Mouse (Mus musculus) cerebellum, postnatal 25 days (tissue): Measurements from ENCODE around the gene Klf11.
"Not testable (repeated sequence)": the region's sequence is repeated elsewhere in the genome, so short reads cannot be mapped to it uniquely, and the experiment has no call there.

Experiments used
- DNase-seq, 2 experiments: peaks; one replicate each; pipeline ENCODE4 v3.0.0; 2021; ENCODE audit warnings: mixed read lengths in 2 of 2

Klf11 gene

GRCm38 (mm10) chr12:24654065-24654862, 3.2 kb downstream of the Klf11 start:
- no peak for DNase-seq

- DNase-seq = no peak
Measured at GRCm38 (mm10) chr12:24656436-24656835, 5.4 kb downstream of the Klf11 start.

GRCm38 (mm10) chr12:24658998-24659397, 7.9 kb downstream of the Klf11 start:
- DNase-seq = no peak

DNA sequence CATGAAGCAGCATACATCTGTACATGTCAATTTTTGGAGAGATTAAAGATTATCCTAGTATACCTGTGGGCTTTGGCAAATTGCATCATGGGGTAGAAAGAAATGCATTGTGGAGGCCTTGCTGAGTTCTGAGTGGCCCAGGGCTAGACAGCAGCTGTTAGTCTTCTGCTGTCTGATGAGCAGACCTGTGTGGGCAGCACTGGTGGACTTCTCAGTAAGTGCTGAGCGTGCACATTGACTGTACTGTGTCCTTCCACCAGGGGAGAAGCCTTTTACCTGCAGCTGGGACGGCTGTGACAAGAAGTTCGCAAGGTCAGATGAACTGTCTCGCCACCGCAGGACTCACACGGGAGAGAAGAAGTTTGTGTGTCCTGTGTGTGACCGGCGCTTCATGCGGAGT, 8.8 kb downstream of the Klf11 start:
- no peak for DNase-seq

GRCm38 (mm10) chr12:24661100-24661499, 10.0 kb downstream of the Klf11 start:
- no peak for DNase-seq

GRCm38 (mm10) chr12:24662131-24662530, 11.1 kb downstream of the Klf11 start:
- DNase-seq = no peak

- DNase-seq = peak in 1 of 2 experiments; percentile 10
Measured at GRCm38 (mm10) chr12:24680096-24680491, 29.0 kb downstream of the Klf11 start.

DNA sequence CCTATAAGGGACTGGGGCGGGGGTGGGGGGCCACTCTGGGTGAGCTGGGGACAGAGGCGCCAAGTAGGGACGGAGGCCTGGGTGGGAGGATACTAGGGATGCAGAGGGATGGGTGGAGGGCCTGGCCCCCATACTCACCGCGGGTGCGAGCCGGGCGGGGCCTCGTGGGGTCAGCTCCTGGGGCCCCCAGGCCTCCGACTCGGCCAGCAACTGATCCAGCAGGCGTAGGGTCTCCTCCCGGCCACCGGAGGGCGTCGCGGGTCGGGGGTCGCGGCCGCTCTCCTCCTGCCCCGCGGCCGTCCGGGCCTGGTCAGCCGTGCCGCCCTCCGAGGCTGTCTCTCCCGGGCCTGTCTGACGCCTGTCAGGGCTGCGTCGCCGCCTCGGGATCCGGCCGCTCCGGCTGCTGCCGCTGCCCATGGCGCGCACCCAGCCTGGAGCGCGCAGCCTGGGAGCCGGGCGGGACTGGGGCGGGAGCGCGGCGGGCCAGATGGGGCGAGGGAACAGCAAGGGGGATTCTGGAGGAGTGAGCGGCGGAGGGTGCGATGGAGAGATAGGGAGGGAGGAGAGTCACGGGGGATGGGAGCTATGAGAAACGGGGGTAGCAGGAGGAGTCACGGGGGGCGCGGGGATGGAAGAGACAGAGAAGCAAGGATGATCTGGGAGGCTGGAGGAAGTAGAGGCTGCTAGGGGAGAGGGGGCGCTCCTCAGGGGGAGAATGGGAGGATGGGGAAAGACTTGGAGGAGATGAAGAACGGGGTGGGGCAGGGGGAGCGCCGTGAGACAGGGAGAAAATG, 29.6 kb downstream of the Klf11 start:
- peak; percentile 18 to 53 for DNase-seq

GRCm38 (mm10) chr12:24681286-24682023, 30.4 kb downstream of the Klf11 start, which contains the start of gene Cys1:
Gene Cys1 (minus strand): TSS chr12:24681813.
- no peak for DNase-seq

- DNase-seq = no peak
Measured at GRCm38 (mm10) chr12:24682563-24682962, 31.5 kb downstream of the Klf11 start.

DNA sequence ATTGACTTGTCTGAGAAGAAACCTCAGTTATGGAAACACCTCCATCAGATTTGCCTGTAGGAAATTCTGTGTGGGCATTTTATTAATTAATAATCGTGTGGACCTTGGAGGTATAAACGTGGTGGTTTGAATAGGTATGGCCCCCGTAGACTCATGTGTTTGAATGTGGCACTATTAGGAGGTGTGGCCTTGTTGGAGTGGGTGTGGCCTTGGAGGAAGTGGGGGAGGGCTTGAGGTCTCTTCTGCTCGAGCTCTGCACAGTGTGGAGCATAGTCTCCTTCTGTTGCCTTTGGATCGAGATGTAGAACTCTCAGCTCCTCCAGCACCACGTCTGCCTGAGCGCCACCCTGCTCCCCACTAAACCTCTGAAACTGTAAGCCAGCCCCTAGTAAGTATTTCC, 32.4 kb downstream of the Klf11 start:
- DNase-seq = no peak

- DNase-seq = no peak
Measured at GRCm38 (mm10) chr12:24686038-24686695, 35.1 kb downstream of the Klf11 start.

- no peak for DNase-seq
Measured at GRCm38 (mm10) chr12:24686696-24687346, 35.7 kb downstream of the Klf11 start.

DNA sequence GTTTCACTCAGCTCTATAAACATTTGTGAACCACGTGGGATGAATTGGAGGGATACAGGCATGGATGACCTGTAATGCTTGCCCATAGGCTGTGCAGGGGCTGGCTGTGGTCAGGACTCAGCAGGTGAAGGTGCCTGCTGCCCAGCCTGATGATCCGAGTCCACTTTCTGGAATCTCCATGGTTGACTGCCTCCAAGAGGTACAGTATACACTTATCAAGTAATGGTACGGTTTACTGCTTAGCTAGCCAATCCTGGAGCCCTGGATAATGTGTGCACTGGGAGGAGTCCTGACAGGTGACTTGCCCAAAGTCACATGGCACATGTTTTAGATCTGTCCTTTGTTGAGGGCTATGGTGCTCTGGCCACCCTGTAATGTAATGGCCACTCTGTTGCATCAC, 39.3 kb downstream of the Klf11 start:
- no peak for DNase-seq

DNA sequence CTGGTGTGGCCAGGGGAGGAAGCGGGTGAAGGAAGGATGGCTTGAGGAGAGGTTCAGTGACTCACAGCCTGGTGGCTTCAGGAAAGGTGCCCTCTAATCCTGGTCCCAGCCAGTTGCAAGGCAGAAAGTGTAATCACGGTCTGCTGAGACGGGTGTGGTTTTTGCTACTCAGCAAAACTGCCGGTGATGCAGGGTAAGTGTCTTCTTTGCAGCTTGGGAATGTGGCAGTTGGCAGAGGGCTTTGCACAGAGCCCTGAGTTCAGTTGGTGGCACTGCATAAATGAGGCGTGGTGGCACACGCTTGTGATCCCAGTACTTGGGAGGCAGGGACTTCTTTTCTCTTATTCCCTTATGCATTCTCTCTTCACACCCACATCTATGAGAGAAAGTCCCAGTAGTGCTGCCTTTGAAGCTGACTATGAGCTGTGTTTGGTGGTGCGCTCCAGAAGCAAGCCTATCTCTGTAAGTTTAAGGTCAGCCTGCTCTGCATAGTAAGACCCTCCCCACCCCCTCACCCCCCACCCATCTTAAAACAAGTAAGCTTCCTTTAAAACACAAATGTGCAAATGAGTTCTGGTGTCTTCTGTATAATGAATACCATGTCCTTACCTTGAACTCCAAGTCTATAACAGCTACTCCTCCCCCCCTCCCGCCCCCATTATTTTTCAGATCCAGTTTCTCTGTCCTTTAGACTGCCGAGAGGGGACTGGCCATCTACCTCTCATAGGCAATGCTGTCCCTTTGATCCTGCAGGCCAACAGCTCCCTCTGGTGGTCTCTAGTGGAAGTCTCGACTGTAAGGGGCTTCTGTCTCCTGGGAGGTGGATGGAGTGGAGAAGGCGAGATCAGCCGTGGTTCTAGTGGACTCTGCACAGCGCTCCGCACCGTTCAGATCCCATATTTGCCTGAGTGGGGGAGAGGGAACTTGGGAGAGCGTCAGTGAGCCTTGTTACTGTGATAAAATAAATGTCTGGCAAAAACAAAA, 45.7 kb downstream of the Klf11 start:
- peak; percentile 81 to 89 for DNase-seq

DNA sequence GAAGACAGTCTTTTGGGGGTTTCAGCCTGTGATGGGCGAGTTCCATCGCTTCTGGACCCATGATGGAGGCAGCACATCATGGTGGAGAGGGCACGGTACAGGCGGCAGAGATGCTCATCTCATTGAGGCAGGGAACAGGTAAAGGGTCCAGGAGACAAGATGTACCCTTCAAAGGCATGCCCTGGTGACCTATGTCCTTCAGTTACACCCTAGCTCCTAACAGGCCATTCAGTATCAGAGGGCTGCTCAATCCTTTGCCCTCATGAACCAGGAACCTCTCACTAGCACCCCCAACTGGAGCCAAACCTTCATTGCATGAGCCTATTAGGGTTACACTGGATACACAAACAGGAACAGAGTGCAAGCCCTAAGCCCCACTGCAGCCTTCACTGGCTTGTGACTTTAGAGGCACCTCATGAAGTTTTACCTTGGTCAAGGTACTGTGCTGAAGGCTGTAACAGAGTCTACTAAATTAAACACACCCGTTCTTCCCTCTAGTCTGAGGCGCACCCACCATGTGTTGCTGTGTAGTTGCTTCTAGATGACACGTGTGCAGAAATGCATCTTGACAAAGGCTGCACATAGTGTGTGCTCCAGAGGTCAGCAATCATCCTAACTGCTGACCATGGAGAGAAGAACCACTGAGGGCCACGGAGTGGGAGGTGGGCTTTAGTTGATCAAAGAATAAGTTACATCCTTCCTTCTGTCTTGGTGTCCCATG, 46.6 kb downstream of the Klf11 start:
- DNase-seq = no peak

- DNase-seq = no peak
Measured at GRCm38 (mm10) chr12:24698514-24698913, 47.4 kb downstream of the Klf11 start.

- DNase-seq = no peak
Measured at GRCm38 (mm10) chr12:24699578-24699977, 48.5 kb downstream of the Klf11 start.

DNA sequence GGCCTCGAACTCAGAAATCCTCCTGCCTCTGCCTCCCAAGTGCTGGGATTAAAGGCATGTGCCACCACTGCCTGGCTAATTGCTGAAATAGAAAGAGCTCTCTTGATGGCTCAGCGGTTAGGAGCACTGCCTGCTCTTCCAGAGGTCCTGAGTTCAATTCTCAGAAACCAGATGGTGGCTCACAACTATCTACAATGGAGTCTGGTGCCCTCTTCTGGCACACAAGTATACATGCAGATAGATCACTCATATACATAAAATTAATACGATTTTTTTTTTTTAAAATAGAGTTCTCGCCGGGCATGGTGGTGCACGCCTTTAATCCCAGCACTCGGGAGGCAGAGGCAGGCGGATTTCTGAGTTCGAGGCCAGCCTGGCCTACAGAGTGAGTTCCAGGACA, 50.5 kb downstream of the Klf11 start:
- DNase-seq = not testable (repeated sequence)

DNA sequence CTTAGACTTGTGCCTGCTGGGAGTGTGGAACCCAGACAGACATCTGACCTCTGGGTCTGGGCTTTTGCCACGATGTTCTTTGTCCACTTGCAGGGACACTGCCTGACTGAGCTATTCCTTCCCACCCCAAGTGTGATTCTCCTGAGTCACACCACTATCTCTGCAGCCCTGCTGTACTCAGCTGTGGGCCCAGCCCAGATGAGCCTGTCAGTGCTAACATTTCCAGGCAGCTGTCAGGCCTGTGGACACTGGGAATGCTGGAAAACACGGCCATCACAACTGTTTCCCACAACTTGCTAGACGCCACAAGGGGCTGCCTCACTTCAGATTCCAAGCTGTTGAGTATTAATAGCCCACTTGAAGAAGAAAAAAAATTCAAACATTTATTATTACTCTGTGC, 51.9 kb downstream of the Klf11 start:
- DNase-seq = no peak
